Mouse (Mus musculus): Measurements from ENCODE around the gene Gm11541. TPM values are rescaled to one million over a fixed set of nuclear protein-coding genes. Genes with fewer than 3 reads are reported as not detected.

Gene Gm11541
- polyA plus RNA-seq, 1 experiment from 2014 or later = not detected

- no peaks in the 10 kb centered on the region for H3K4me1 ChIP-seq (ENCODE audit: insufficient read depth)
- no peaks in the 10 kb centered on the region for H3K27me3 ChIP-seq (ENCODE audit: insufficient read depth, low read length)
- 25% methylated on average over 5 of the region's 5 CpGs for whole genome bisulfite sequencing (ENCODE audit: insufficient replicate concordance)
- H3K9ac ChIP-seq (replicated peaks) = no peak overlapping the region
- H3K27ac ChIP-seq (ENCODE audit: low read depth) = no peak overlapping the region
- no peaks in the 10 kb centered on the region for H3K9me3 ChIP-seq (ENCODE audit: low read length)
- no peaks in the 10 kb centered on the region for H3K36me3 ChIP-seq (replicated peaks; ENCODE audit: insufficient read depth, low read length)
- no peak overlapping the region for H3K4me2 ChIP-seq (ENCODE audit: low read depth, low read length)
- ATAC-seq (0 out of 2 replicates have a peak, but pooled peaks have one; percentile 23), DNase-seq (peak; percentile 60)
- TF ChIP-seq EP300 (IDR thresholded peaks at IDR 0.05; ENCODE audit: low read depth) (no peak), CTCF (IDR thresholded peaks at IDR 0.05; ENCODE audit: low read depth) (peak; percentile 81)
- no peak overlapping the region for H3K4me3 ChIP-seq (ENCODE audit: low read depth, low read length)
Observed at GRCm38 (mm10) chr11:94730261-94730660, 26.0 kb upstream of the Gm11541 start.

GRCm38 (mm10) chr11:94729565-94729964 is 25.3 kb upstream of the Gm11541 start:
- H3K36me3 ChIP-seq (replicated peaks; ENCODE audit: insufficient read depth, low read length) = no peaks in the 10 kb centered on the region
- WGBS (ENCODE audit: insufficient replicate concordance) = 31% methylated on average over 4 of the region's 4 CpGs
- no peak overlapping the region for H3K4me2 ChIP-seq (ENCODE audit: low read depth, low read length)
- no peaks in the 10 kb centered on the region for H3K27me3 ChIP-seq (ENCODE audit: insufficient read depth, low read length)
- H3K4me3 ChIP-seq (ENCODE audit: low read depth, low read length) = no peak overlapping the region
- no peak overlapping the region for H3K9ac ChIP-seq (replicated peaks)
- H3K4me1 ChIP-seq (ENCODE audit: insufficient read depth) = no peaks in the 10 kb centered on the region
- no peaks in the 10 kb centered on the region for H3K9me3 ChIP-seq (ENCODE audit: low read length)
- no peak for DNase-seq
- H3K27ac ChIP-seq (ENCODE audit: low read depth) = no peak overlapping the region
- no peak for ATAC-seq
- TF ChIP-seq EP300 (IDR thresholded peaks at IDR 0.05; ENCODE audit: low read depth) (no peak), CTCF (IDR thresholded peaks at IDR 0.05; ENCODE audit: low read depth) (peak; percentile 21; the same call in 1 of the 2 replicates)

- H3K27ac ChIP-seq (ENCODE audit: low read depth) = no peak overlapping the region
- no peak overlapping the region for H3K9ac ChIP-seq (replicated peaks)
- DNase-seq (no peak), ATAC-seq (no peak)
- 58% methylated on average over 3 of the region's 3 CpGs for WGBS (ENCODE audit: insufficient replicate concordance)
- H3K27me3 ChIP-seq (ENCODE audit: insufficient read depth, low read length) = no peaks in the 10 kb centered on the region
- no peaks in the 10 kb centered on the region for H3K4me1 ChIP-seq (ENCODE audit: insufficient read depth)
- no peak overlapping the region for H3K4me2 ChIP-seq (ENCODE audit: low read depth, low read length)
- TF ChIP-seq EP300 (IDR thresholded peaks at IDR 0.05; ENCODE audit: low read depth) = no peak
- TF ChIP-seq CTCF (IDR thresholded peaks at IDR 0.05; ENCODE audit: low read depth) = no peak
- no peaks in the 10 kb centered on the region for H3K36me3 ChIP-seq (replicated peaks; ENCODE audit: insufficient read depth, low read length)
- H3K9me3 ChIP-seq (ENCODE audit: low read length) = no peaks in the 10 kb centered on the region
- no peak overlapping the region for H3K4me3 ChIP-seq (ENCODE audit: low read depth, low read length)
Observed at GRCm38 (mm10) chr11:94728545-94728944, 24.2 kb upstream of the Gm11541 start.

DNA sequence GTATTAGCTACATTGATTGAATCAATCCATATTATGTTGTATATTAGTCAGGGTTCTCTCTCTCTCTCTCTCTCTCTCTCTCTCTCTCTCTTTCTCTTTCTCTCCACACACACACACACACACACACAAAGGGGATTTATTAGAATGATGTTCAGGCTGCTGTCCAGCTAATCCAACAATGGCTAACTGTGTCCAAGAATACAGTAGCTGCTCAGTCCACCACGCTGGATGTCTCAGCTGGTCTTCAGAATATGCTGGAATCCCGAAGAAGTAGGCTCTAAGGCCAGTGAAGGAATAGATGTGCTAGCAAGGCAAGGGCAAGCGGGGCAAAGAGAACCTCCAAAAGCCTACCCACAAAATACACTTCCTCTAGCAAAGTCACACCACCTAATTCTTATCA is 23.0 kb upstream of the Gm11541 start:
- TF ChIP-seq EP300 (IDR thresholded peaks at IDR 0.05; ENCODE audit: low read depth) (no peak), CTCF (IDR thresholded peaks at IDR 0.05; ENCODE audit: low read depth) (no peak)
- 76% methylated on average over 3 of the region's 3 CpGs for WGBS (ENCODE audit: insufficient replicate concordance)

DNA sequence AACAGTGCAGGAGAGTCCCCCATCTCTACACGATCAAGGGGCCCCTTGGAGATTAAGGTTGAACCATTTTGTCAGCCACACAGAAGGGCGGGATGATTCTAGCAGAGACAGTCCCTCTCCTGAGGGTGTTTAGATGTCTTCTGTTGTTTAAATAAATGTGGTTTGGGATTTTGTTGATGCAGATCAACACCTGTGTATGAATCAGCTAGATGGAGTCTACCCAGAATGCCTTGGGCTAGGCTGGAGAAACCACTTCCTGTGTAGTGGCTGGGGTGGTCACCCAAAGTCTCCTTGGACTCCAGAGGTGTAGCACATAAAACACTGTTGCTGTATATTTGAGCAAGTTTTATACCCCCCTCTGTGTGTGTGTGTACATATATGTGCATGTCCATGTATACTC is 14.9 kb upstream of the Gm11541 start:
- ATAC-seq (no peak), DNase-seq (no peak)
- Histone ChIP-seq H3K27ac (ENCODE audit: low read depth) (no peak overlapping the region), H3K36me3 (replicated peaks; ENCODE audit: insufficient read depth, low read length) (no peaks in the 10 kb centered on the region), H3K4me3 (ENCODE audit: low read depth, low read length) (no peak overlapping the region), H3K27me3 (ENCODE audit: insufficient read depth, low read length) (no peaks in the 10 kb centered on the region), H3K4me2 (ENCODE audit: low read depth, low read length) (no peak overlapping the region), H3K9ac (replicated peaks) (no peak overlapping the region), H3K4me1 (ENCODE audit: insufficient read depth) (peaks cover 3% of the 10 kb centered on the region; the same call in 1 of the 2 replicates), H3K9me3 (ENCODE audit: low read length) (no peaks in the 10 kb centered on the region)
- no peak for TF ChIP-seq CTCF (IDR thresholded peaks at IDR 0.05; ENCODE audit: low read depth)
- TF ChIP-seq EP300 (IDR thresholded peaks at IDR 0.05; ENCODE audit: low read depth) = no peak
- WGBS (ENCODE audit: insufficient replicate concordance) = 55% methylated on average over 2 of the region's 2 CpGs

More for the DNA sequence above, 23.0 kb upstream of the Gm11541 start:
- Histone ChIP-seq H3K4me3 (ENCODE audit: low read depth, low read length) (no peak overlapping the region), H3K4me1 (ENCODE audit: insufficient read depth) (no peaks in the 10 kb centered on the region), H3K36me3 (replicated peaks; ENCODE audit: insufficient read depth, low read length) (no peaks in the 10 kb centered on the region), H3K4me2 (ENCODE audit: low read depth, low read length) (no peak overlapping the region), H3K27ac (ENCODE audit: low read depth) (no peak overlapping the region), H3K9me3 (ENCODE audit: low read length) (no peaks in the 10 kb centered on the region), H3K9ac (replicated peaks) (no peak overlapping the region), H3K27me3 (ENCODE audit: insufficient read depth, low read length) (no peaks in the 10 kb centered on the region)
- DNase-seq = no peak
- no peak for ATAC-seq

- H3K4me2 ChIP-seq (ENCODE audit: low read depth, low read length) = no peak overlapping the region
- H3K9me3 ChIP-seq (ENCODE audit: low read length) = no peaks in the 10 kb centered on the region
- H3K27me3 ChIP-seq (ENCODE audit: insufficient read depth, low read length) = no peaks in the 10 kb centered on the region
- no peak overlapping the region for H3K9ac ChIP-seq (replicated peaks)
- H3K36me3 ChIP-seq (replicated peaks; ENCODE audit: insufficient read depth, low read length) = no peaks in the 10 kb centered on the region
- DNase-seq (no peak), ATAC-seq (no peak)
- 80% methylated on average over 7 of the region's 7 CpGs for WGBS (ENCODE audit: insufficient replicate concordance)
- TF ChIP-seq EP300 (IDR thresholded peaks at IDR 0.05; ENCODE audit: low read depth) (no peak), CTCF (IDR thresholded peaks at IDR 0.05; ENCODE audit: low read depth) (no peak)
- peaks cover 3% of the 10 kb centered on the region; the same call in 1 of the 2 replicates for H3K4me1 ChIP-seq (ENCODE audit: insufficient read depth)
- H3K27ac ChIP-seq (ENCODE audit: low read depth) = no peak overlapping the region
- no peak overlapping the region for H3K4me3 ChIP-seq (ENCODE audit: low read depth, low read length)
Observed at GRCm38 (mm10) chr11:94718113-94718909, 14.0 kb upstream of the Gm11541 start.
